In the genomic region with DNA sequence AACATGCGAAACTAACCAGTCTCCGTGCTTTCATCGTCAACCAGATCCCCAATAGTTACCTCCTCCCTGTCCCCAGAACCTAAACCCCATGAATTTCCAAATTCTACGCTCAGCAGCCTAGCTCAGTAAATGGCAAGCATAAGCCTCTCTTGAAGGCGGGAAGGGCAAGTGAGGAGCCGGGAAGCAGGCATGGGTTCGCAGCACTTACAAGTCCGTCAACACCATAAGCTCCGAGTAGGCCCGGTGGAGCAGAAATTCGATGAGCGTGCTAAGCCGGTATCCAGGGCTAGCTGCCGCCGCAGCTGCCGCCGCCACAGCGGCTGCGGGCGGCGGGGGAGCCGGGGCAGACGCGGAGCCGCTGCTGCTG, we compare ENCODE assay signal across 8 mouse cellular contexts. TPM values are rescaled to one million over a fixed set of nuclear protein-coding genes. Genes with fewer than 3 reads are reported as not detected.
DNase-seq lines count a peak whose midpoint lies in the region; ATAC-seq and TF ChIP-seq lines count a peak whose summit lies in the region.

No protein-coding gene starts in this region.

- TF ChIP-seq CTCF in testis, adult 2 months (IDR thresholded peaks at IDR 0.05; ENCODE audit: control insufficient read depth, insufficient read depth, insufficient replicate concordance, low read depth, low read length), result no peak

- peak overlapping the region; percentile 84 for H3K9ac ChIP-seq in hindbrain, embryonic 13.5 days
- H3K9ac ChIP-seq in midbrain, embryonic 12.5 days (replicated peaks), result peak overlapping the region; percentile 73

- no peak for TF ChIP-seq POLR2A in testis, adult 2 months (IDR thresholded peaks at IDR 0.05; ENCODE audit: control insufficient read depth, low read depth, low read length)

- no peaks in the 10 kb centered on the region for H3K36me3 ChIP-seq in heart, embryonic 10.5 days
- H3K36me3 ChIP-seq in testis, adult 2 months (ENCODE audit: control insufficient read depth, insufficient read depth, low read length), result no peaks in the 10 kb centered on the region
- no peaks in the 10 kb centered on the region for H3K36me3 ChIP-seq in hindbrain, embryonic 13.5 days
- H3K36me3 ChIP-seq in midbrain, embryonic 12.5 days, result no peaks in the 10 kb centered on the region

- peak overlapping the region; percentile 69 for H3K4me3 ChIP-seq in heart, embryonic 10.5 days
- H3K4me3 ChIP-seq in testis, adult 2 months (ENCODE audit: control insufficient read depth, low read depth, low read length), result peak overlapping the region; percentile 91
- peak overlapping the region; percentile 63 for H3K4me3 ChIP-seq in hindbrain, embryonic 13.5 days
- H3K4me3 ChIP-seq in midbrain, embryonic 12.5 days, result peak overlapping the region; percentile 65

- intact Hi-C loops in heart, postnatal 14 days (cut with DNase I), result loop anchor here (5.0 kb wide), 1 partner anchor 89 kb away; a partner anchor contains a TSS

- H3K27me3 ChIP-seq in heart, embryonic 10.5 days (ENCODE audit: insufficient read depth, poor library complexity, severe bottlenecking), result peaks cover 13% of the 10 kb centered on the region
- no peaks in the 10 kb centered on the region for H3K27me3 ChIP-seq in testis, adult 2 months (ENCODE audit: control insufficient read depth, insufficient read depth, low read length)
- no peaks in the 10 kb centered on the region; the same call in 1 of the 2 replicates for H3K27me3 ChIP-seq in hindbrain, embryonic 13.5 days
- H3K27me3 ChIP-seq in midbrain, embryonic 12.5 days, result peaks cover 5% of the 10 kb centered on the region; the same call in 1 of the 2 replicates

- peak; percentile 77 for DNase-seq in heart, embryonic 10.5 days (ENCODE audit: low spot score)
- no peak for DNase-seq in heart, postnatal 14 days
- DNase-seq in testis, postnatal 14 days (ENCODE audit: low spot score), result no peak
- DNase-seq in right cerebral cortex, postnatal 4 days, result no peak
- DNase-seq in right cerebral cortex, postnatal 14 days, result no peak

- peak overlapping the region; percentile 61 for H3K4me2 ChIP-seq in hindbrain, embryonic 13.5 days
- H3K4me2 ChIP-seq in midbrain, embryonic 12.5 days (replicated peaks), result peak overlapping the region; percentile 56

- H3K9me3 ChIP-seq in heart, embryonic 10.5 days, result 0 out of 2 replicates have a peak, but pooled peaks cover 2% of the 10 kb centered on the region
- no peaks in the 10 kb centered on the region for H3K9me3 ChIP-seq in hindbrain, embryonic 13.5 days
- no peaks in the 10 kb centered on the region for H3K9me3 ChIP-seq in midbrain, embryonic 12.5 days

- ATAC-seq in hindbrain, embryonic 13.5 days (ENCODE audit: low FRiP score), result peak; percentile 25
- peak; percentile 31; the same call in 1 of the 2 replicates for ATAC-seq in midbrain, embryonic 12.5 days (ENCODE audit: low FRiP score, low read depth)

- H3K4me1 ChIP-seq in heart, embryonic 10.5 days, result no peaks in the 10 kb centered on the region
- H3K4me1 ChIP-seq in testis, adult 2 months (ENCODE audit: control insufficient read depth, insufficient read depth, low read length), result no peaks in the 10 kb centered on the region
- peaks cover 17% of the 10 kb centered on the region for H3K4me1 ChIP-seq in hindbrain, embryonic 13.5 days (replicated peaks)
- 0 out of 2 replicates have a peak, but pooled peaks cover 8% of the 10 kb centered on the region for H3K4me1 ChIP-seq in midbrain, embryonic 12.5 days

- 8% methylated on average over 25 of the region's 25 CpGs for WGBS in heart, embryonic 10.5 days
- 6% methylated on average over 24 of the region's 25 CpGs for WGBS in hindbrain, embryonic 13.5 days
- 18% methylated on average over 23 of the region's 25 CpGs for WGBS in midbrain, embryonic 12.5 days

- peak overlapping the region; percentile 93 for H3K27ac ChIP-seq in heart, embryonic 10.5 days
- H3K27ac ChIP-seq in testis, adult 2 months (ENCODE audit: control insufficient read depth, insufficient read depth, low read depth, low read length), result peak overlapping the region; percentile 95
- peak overlapping the region; percentile 96 for H3K27ac ChIP-seq in hindbrain, embryonic 13.5 days
- peak overlapping the region; percentile 97 for H3K27ac ChIP-seq in midbrain, embryonic 12.5 days (replicated peaks)

RNA-seq across cellular contexts. Expression of a gene that starts 0.6 kb away (rescaled TPM):
- polyA plus RNA-seq in heart, embryonic 10.5 days (2016; fragmentation: Nextera tagmentation; extraction: Ambion mirVana), result 17.7 and 21.6 TPM in 2 replicates
- total RNA-seq in heart, postnatal 14 days (2021), result 10 to 100 TPM; 28.2 to 32.0 TPM
- 5.5 and 6.1 TPM in 2 replicates for polyA plus RNA-seq in testis, adult 2 months (2012; rRNA removed)
- polyA plus RNA-seq in hindbrain, embryonic 13.5 days (2015; fragmentation: Nextera tagmentation; extraction: Ambion mirVana), result 12.6 and 13.1 TPM in 2 replicates
- 18.1 and 21.4 TPM in 2 replicates for polyA plus RNA-seq in midbrain, embryonic 12.5 days (2016; fragmentation: Nextera tagmentation; extraction: Ambion mirVana)
